Mouse (Mus musculus) neural tube, embryonic 14.5 days (tissue): ENCODE measurements around the gene Tnip1. TPM values are rescaled to one million over a fixed set of nuclear protein-coding genes. Genes with fewer than 3 reads are reported as not detected.

Source experiments
- ATAC-seq: fragments of 200-750 bp; cut with Nextera tagmentation; 2 replicates; pipeline ENCODE4 v1.8.0; 2017; ENCODE audit warnings: low read depth, mild to moderate bottlenecking, moderate TSS enrichment, moderate library complexity
- H3K27ac ChIP-seq: fragments of 300-500 bp; sonication (generic); 2 replicates; pipeline ENCODE4 v1.5.1; 2014; ENCODE audit warnings: low read depth, mild to moderate bottlenecking, control low read depth, low read length, moderate library complexity, mixed read lengths
- H3K27me3 ChIP-seq: fragments of 300-500 bp; sonication (generic); 2 replicates; pipeline ENCODE4 v1.6.1; 2014; ENCODE audit warnings: low read length; ENCODE audit not compliant: control insufficient read depth, insufficient read depth
- H3K36me3 ChIP-seq: fragments of 300-500 bp; sonication (generic); 2 replicates; pipeline ENCODE4 v1.6.1; 2014; ENCODE audit warnings: low read length, mixed read lengths; ENCODE audit not compliant: control insufficient read depth, insufficient read depth
- H3K4me1 ChIP-seq: fragments of 300-500 bp; sonication (generic); 2 replicates; pipeline ENCODE4 v1.6.1; 2014; ENCODE audit warnings: low read length; ENCODE audit not compliant: control insufficient read depth, insufficient read depth
- H3K4me2 ChIP-seq: fragments of 300-500 bp; sonication (generic); 2 replicates; pipeline ENCODE4 v1.6.1; 2014; ENCODE audit warnings: mild to moderate bottlenecking, low read depth, low read length, control low read depth
- H3K4me3 ChIP-seq: fragments of 300-500 bp; sonication (generic); 2 replicates; pipeline ENCODE4 v1.5.1; 2014; ENCODE audit warnings: low read depth, low read length, control low read depth, mixed read lengths
- H3K9ac ChIP-seq: fragments of 300-500 bp; sonication (generic); replicated peaks from 2 replicates; pipeline ENCODE4 v1.6.1; 2014; ENCODE audit warnings: low read depth, mild to moderate bottlenecking, control low read depth, low read length, mixed read lengths
- H3K9me3 ChIP-seq: fragments of 300-500 bp; sonication (generic); 2 replicates; pipeline ENCODE4 v1.6.1; 2016; ENCODE audit warnings: low read length; ENCODE audit not compliant: control insufficient read depth
- WGBS: fragments of 180-500 bp; shearing (Covaris S2); extraction: QIAGEN DNeasy Blood & Tissue Kit; methylation state at CpG from one replicate; pipeline ENCODE4 v1.1.7; 2014; 5-methylcytosine and 5-hydroxymethylcytosine counted together
- polyA plus RNA-seq: library from polyadenylated mRNA; unstranded; fragments of >200 nt; fragmentation: Nextera tagmentation; extraction: Ambion mirVana; gene quantifications from 2 replicates; pipeline ENCODE4 v1.2.1, GENCODE M21; 2014

The Tnip1 gene
- polyA plus RNA-seq, 1 experiment from 2014 or later: 16.1 TPM

DNA sequence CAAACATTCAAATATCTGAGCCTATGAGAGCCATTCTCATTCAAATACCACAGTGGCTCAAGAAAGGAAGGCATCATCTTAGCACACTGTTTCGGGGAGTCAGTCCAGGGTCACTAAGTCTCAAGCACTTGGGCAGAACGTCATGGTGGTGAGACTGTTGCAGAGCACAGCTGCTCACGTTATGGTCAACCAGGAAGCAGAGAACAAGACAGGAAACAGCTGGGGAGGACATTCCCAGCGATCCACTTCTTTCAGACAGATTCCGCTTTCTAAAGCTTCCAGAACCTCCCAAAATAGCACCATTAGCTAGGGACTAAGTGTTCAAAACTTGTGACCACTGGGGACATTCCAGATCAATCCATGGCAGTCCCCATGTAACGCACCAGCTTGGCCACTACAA is 74.8 kb downstream of the Tnip1 start:
- H3K27me3 ChIP-seq: no peaks in the 10 kb centered on the region
- WGBS: 86% methylated on average over 6 of the region's 6 CpGs
- no peak for ATAC-seq
- no peak overlapping the region for H3K27ac ChIP-seq
- H3K4me1 ChIP-seq: no peaks in the 10 kb centered on the region
- no peaks in the 10 kb centered on the region for H3K9me3 ChIP-seq
- no peak overlapping the region for H3K4me3 ChIP-seq
- no peak overlapping the region for H3K4me2 ChIP-seq
- no peaks in the 10 kb centered on the region for H3K36me3 ChIP-seq
- H3K9ac ChIP-seq: no peak overlapping the region

DNA sequence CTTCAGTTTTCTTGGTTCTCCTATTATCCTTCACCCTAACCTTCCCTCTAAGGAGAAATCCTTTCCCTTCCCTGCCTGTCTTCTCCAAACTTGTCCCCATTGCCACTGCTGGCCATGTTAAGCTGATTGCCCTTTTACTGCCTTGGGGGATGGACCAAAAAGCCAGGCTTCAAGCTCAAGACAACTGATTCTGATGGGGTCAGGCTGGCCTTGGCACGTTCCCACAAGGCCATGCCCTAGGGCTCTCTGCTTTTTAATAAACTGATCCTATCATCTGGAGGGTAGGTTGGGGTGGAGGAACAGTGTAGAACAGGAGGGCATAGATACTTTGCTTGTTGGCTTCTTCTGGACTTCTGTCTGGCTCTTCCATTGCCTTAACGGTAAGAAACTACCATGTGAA is 77.3 kb downstream of the Tnip1 start:
- 76% methylated on average over 2 of the region's 2 CpGs for WGBS
- Histone ChIP-seq H3K4me2 (no peak overlapping the region), H3K27ac (no peak overlapping the region), H3K9me3 (no peaks in the 10 kb centered on the region), H3K27me3 (no peaks in the 10 kb centered on the region), H3K9ac (no peak overlapping the region), H3K36me3 (no peaks in the 10 kb centered on the region), H3K4me3 (no peak overlapping the region), H3K4me1 (no peaks in the 10 kb centered on the region)
- no peak for ATAC-seq

DNA sequence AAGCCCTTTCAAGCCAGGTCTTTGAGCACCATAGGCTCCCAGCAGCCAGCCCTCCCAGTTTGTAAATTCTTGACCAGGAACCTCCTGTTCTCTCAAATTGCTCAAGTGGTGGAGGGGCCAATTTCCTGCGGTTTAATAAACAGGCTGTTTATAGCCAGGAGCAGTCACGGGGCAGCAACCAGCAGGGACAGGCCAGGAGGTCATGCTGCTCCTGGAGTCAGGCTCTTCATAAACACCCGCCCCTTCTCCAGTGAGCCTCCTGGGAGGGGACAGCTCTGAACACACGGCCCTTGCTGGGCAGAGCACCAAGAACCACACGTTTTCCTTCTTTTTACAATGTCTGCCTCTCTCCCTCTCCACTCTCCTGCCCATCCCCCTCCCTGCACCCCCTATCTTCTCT is 77.8 kb downstream of the Tnip1 start:
- no peak for ATAC-seq
- WGBS: 6% methylated on average over 5 of the region's 5 CpGs
- Histone ChIP-seq H3K27me3 (no peaks in the 10 kb centered on the region), H3K4me2 (no peak overlapping the region), H3K4me3 (no peak overlapping the region), H3K9me3 (no peaks in the 10 kb centered on the region), H3K4me1 (no peaks in the 10 kb centered on the region), H3K36me3 (no peaks in the 10 kb centered on the region), H3K27ac (no peak overlapping the region), H3K9ac (no peak overlapping the region)

DNA sequence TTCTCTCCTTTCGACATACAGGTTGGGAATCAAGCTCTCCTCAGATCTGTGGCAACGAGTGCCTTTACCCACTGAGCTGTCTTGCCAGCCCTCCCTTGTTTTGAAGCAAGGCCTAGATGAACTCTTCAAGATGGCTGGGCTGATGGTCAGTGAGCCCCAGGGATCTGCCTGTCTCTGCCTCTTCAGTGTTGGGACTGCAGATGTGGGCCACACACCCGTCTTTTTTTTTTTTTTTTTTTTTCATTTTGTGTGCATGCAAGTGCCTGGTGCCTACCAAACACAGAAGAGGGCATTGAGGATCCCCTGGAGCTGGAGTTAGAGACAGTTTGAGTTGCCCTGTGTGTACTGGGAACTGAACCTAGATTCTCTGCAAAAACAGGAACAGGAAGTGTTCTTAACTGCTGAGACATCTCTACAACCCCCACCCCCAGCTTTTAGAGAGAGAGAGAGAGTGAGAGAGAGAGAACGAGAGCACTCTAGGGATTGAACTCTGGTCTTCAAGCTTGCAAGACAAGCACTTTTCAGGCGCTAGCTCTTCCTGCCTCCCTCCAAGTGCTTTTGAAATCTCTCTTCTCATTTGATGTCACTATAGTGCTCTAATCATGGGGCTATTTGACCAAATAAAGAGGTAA is 78.4 kb downstream of the Tnip1 start:
- WGBS: 66% methylated on average over 5 of the region's 5 CpGs
- no peak overlapping the region for H3K4me3 ChIP-seq
- no peaks in the 10 kb centered on the region for H3K27me3 ChIP-seq
- H3K4me1 ChIP-seq: no peaks in the 10 kb centered on the region
- H3K9me3 ChIP-seq: no peaks in the 10 kb centered on the region
- H3K27ac ChIP-seq: no peak overlapping the region
- H3K36me3 ChIP-seq: no peaks in the 10 kb centered on the region
- H3K4me2 ChIP-seq: no peak overlapping the region
- H3K9ac ChIP-seq: no peak overlapping the region
- no peak for ATAC-seq

DNA sequence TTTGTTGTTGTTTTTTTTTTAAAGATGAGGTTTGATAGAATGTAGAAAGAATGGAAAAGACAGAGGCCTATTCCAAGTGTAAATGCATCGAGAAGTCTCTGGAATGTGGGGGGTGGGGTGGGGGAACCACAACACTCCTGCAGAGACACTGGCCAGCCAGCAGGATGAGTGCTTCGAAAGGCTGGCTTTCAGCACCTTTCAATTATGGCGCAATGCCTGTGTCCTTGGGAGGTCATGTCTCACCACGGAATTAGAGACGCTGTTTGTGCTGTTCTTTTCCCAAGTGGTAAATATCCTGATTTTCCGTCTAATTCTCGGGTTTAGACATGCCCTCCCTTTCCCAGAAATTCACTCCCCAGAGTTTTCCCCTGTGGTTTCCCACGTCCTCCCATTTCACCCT is 80.0 kb downstream of the Tnip1 start:
- no peaks in the 10 kb centered on the region for H3K9me3 ChIP-seq
- no peaks in the 10 kb centered on the region for H3K36me3 ChIP-seq
- no peaks in the 10 kb centered on the region for H3K27me3 ChIP-seq
- H3K4me3 ChIP-seq: no peak overlapping the region
- H3K9ac ChIP-seq: no peak overlapping the region
- H3K4me1 ChIP-seq: no peaks in the 10 kb centered on the region
- no peak overlapping the region for H3K27ac ChIP-seq
- ATAC-seq: no peak
- no peak overlapping the region for H3K4me2 ChIP-seq
- 55% methylated on average over 8 of the region's 8 CpGs for WGBS

DNA sequence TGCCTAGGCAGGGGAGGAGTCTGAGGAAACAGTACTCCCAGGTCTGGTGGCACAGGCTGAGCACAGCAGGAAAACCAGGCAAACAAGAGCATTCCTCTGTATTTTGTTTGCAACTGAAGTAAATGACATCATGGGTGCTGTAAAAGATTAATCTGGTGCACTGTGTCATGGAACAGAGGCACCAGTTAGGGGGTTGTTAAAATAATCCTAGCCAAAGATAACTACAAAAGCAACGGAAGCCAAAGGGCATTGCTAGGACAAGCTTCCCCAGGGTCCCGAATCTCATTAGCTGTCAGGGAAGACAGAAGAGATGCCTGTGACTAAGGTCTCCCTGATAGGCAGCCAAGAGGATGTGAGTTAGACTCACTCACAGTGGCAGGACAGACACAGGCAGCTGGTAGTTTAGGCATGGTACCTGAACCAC is 81.7 kb downstream of the Tnip1 start:
- ATAC-seq: no peak; the same call in 1 of the 2 replicates

DNA sequence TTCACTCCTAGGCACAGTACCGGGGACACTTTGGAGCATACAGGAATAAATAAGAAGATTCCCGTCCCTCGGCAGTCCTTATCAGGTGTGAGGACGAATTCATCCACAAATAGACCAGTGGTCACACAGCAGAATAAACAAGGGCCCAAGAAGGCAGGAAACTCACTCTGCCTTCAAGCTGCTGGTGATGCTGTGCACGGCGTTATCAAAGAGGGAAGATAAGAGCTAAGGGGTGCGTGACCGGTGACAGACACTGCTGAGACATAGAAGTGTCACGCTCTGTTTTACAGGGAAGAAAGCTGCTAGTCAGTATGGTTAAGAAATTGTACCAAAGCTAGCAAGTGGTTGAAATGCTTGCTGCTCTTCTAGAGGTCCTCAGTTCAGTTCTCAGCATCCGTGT is 82.8 kb downstream of the Tnip1 start:
- Histone ChIP-seq H3K27me3 (no peaks in the 10 kb centered on the region), H3K27ac (no peak overlapping the region), H3K4me2 (no peak overlapping the region), H3K4me1 (no peaks in the 10 kb centered on the region), H3K9ac (no peak overlapping the region), H3K36me3 (no peaks in the 10 kb centered on the region), H3K9me3 (no peaks in the 10 kb centered on the region), H3K4me3 (no peak overlapping the region)
- 86% methylated on average over 10 of the region's 10 CpGs for WGBS
- no peak for ATAC-seq

More for the DNA sequence above, 81.7 kb downstream of the Tnip1 start:
- no peaks in the 10 kb centered on the region for H3K9me3 ChIP-seq
- H3K36me3 ChIP-seq: no peaks in the 10 kb centered on the region
- no peak overlapping the region for H3K4me2 ChIP-seq
- 12% methylated on average over 2 of the region's 2 CpGs for WGBS
- H3K27ac ChIP-seq: no peak overlapping the region
- no peak overlapping the region for H3K9ac ChIP-seq
- H3K4me3 ChIP-seq: no peak overlapping the region
- H3K4me1 ChIP-seq: no peaks in the 10 kb centered on the region
- no peaks in the 10 kb centered on the region for H3K27me3 ChIP-seq

DNA sequence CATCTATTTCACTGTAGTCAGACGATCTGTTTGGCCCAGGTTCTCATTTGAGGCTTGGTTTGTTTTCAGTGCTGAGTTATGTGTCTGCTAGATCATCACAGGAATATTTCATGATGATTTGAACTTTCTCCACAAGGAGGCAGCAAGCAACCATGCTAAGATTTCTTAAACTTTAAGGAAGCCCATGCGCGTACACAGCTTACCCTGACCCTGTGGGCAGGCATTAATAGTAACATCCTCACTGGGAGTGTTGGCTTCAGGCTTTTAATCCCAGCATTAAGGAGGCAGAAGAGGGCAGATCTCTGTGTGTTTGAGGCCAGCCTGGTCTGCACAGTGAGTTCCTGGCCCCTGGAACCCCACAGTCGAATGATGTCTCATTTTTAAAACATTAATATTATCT is 83.3 kb downstream of the Tnip1 start:
- Histone ChIP-seq H3K27me3 (no peaks in the 10 kb centered on the region), H3K9me3 (no peaks in the 10 kb centered on the region), H3K4me3 (no peak overlapping the region), H3K27ac (no peak overlapping the region), H3K4me2 (no peak overlapping the region), H3K36me3 (no peaks in the 10 kb centered on the region; the same call in 1 of the 2 replicates), H3K9ac (no peak overlapping the region), H3K4me1 (no peaks in the 10 kb centered on the region)
- ATAC-seq: no peak; the same call in 1 of the 2 replicates
- WGBS: 42% methylated on average over 4 of the region's 4 CpGs

DNA sequence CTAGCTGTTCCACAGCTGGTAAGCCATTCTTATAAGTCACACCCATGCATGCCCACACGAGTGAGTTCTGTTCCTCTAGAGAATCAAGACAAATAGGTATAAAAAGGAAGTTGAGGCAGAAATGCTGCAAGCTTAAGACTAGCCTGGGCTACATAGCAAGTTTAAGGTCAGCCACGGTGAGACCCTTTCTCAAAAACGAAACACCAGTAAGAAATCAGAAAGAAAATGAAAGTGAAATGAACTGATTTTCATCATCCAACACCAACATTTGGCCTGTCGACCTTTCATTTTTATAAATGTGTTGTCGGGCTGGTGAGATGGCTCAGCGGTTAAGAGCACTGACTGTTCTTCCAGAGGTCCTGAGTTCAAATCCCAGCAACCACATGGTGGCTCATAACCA is 83.8 kb downstream of the Tnip1 start:
- ATAC-seq: no peak
- 91% methylated on average over 6 of the region's 6 CpGs for WGBS
- Histone ChIP-seq H3K4me2 (no peak overlapping the region), H3K9me3 (no peaks in the 10 kb centered on the region), H3K36me3 (peaks cover 5% of the 10 kb centered on the region; the same call in 1 of the 2 replicates), H3K4me1 (no peaks in the 10 kb centered on the region), H3K27me3 (no peaks in the 10 kb centered on the region), H3K4me3 (no peak overlapping the region), H3K27ac (no peak overlapping the region), H3K9ac (no peak overlapping the region)
